Mouse (Mus musculus): ENCODE measurements around the gene Vezt. TPM values are rescaled to one million over a fixed set of nuclear protein-coding genes. Genes with fewer than 3 reads are reported as not detected.

Gene Vezt
- polyA plus RNA-seq, 1 experiment from 2014 or later: 62.5 TPM

- Histone ChIP-seq H3K27me3 (replicated peaks) (no peaks in the 10 kb centered on the region), H3K36me3 (replicated peaks) (no peaks in the 10 kb centered on the region), H3K4me2 (no peak overlapping the region), H3K9me3 (no peaks in the 10 kb centered on the region), H3K9ac (no peak overlapping the region), H3K4me3 (no peak overlapping the region), H3K27ac (no peak overlapping the region), H3K4me1 (no peaks in the 10 kb centered on the region)
- ATAC-seq (replicated peaks): no peak
- 75% methylated on average over 2 of the region's 2 CpGs for WGBS
Observed at GRCm38 (mm10) chr10:93899303-93899702, 136.3 kb downstream of the Vezt start.

GRCm38 (mm10) chr10:93897043-93897646 is 138.5 kb downstream of the Vezt start, which contains the start of gene Metap2:
TSS of gene Metap2 (minus strand) at chr10:93897093.
- no peak within 1 kb of the TSS for H3K9ac ChIP-seq
- no peak for ATAC-seq (replicated peaks)
- no peaks in the 10 kb centered on the region for H3K27me3 ChIP-seq (replicated peaks)
- H3K36me3 ChIP-seq (replicated peaks): no peaks in the 10 kb centered on the region
- no peaks in the 10 kb centered on the region for H3K4me1 ChIP-seq
- no peaks in the 10 kb centered on the region for H3K9me3 ChIP-seq
- no peak within 1 kb of the TSS for H3K4me3 ChIP-seq
- 69% methylated on average over 7 of the region's 7 CpGs for WGBS
- H3K27ac ChIP-seq: no peak within 1 kb of the TSS
- no peak within 1 kb of the TSS for H3K4me2 ChIP-seq

- Histone ChIP-seq H3K27me3 (replicated peaks) (no peaks in the 10 kb centered on the region), H3K36me3 (replicated peaks) (no peaks in the 10 kb centered on the region), H3K4me1 (peaks cover 19% of the 10 kb centered on the region), H3K9me3 (no peaks in the 10 kb centered on the region), H3K4me2 (no peak overlapping the region), H3K27ac (no peak overlapping the region), H3K4me3 (no peak overlapping the region), H3K9ac (no peak overlapping the region)
- WGBS: 90% methylated on average over 4 of the region's 4 CpGs
- no peak for ATAC-seq (replicated peaks)
Observed at GRCm38 (mm10) chr10:93892551-93892950, 143.1 kb downstream of the Vezt start.

- Histone ChIP-seq H3K9me3 (no peaks in the 10 kb centered on the region), H3K27me3 (replicated peaks) (no peaks in the 10 kb centered on the region), H3K4me2 (no peak overlapping the region), H3K36me3 (replicated peaks) (no peaks in the 10 kb centered on the region; the same call in 1 of the 2 replicates), H3K9ac (no peak overlapping the region), H3K4me1 (peaks cover 19% of the 10 kb centered on the region), H3K27ac (no peak overlapping the region), H3K4me3 (no peak overlapping the region)
- 95% methylated on average over 1 of the region's 1 CpGs for WGBS
- no peak for ATAC-seq (replicated peaks)
Observed at GRCm38 (mm10) chr10:93891031-93891430, 144.6 kb downstream of the Vezt start.

- 0 out of 2 replicates have a peak overlapping the region, but pooled peaks have one; percentile 93 for H3K9ac ChIP-seq
Observed at GRCm38 (mm10) chr10:93890565-93890964, 145.1 kb downstream of the Vezt start.

GRCm38 (mm10) chr10:93889976-93890375 is 145.6 kb downstream of the Vezt start:
- H3K9ac ChIP-seq: peak overlapping the region; percentile 93
- H3K27me3 ChIP-seq (replicated peaks): no peaks in the 10 kb centered on the region
- H3K4me2 ChIP-seq: peak overlapping the region; percentile 71
- peak overlapping the region; percentile 93 for H3K27ac ChIP-seq
- H3K4me1 ChIP-seq: peaks cover 19% of the 10 kb centered on the region
- under 1% methylated on average over 22 of the region's 22 CpGs for WGBS
- no peaks in the 10 kb centered on the region; the same call in 1 of the 2 replicates for H3K36me3 ChIP-seq (replicated peaks)
- H3K4me3 ChIP-seq: peak overlapping the region; percentile 97
- ATAC-seq (replicated peaks): no peak; the same call in 1 of the 2 replicates
- H3K9me3 ChIP-seq: no peaks in the 10 kb centered on the region

More at GRCm38 (mm10) chr10:93890565-93890964, 145.1 kb downstream of the Vezt start:
- no peak overlapping the region for H3K27ac ChIP-seq
- peak overlapping the region; percentile 71 for H3K4me2 ChIP-seq
- no peaks in the 10 kb centered on the region; the same call in 1 of the 2 replicates for H3K36me3 ChIP-seq (replicated peaks)
- H3K9me3 ChIP-seq: no peaks in the 10 kb centered on the region
- H3K4me1 ChIP-seq: peaks cover 19% of the 10 kb centered on the region
- ATAC-seq (replicated peaks): no peak
- H3K4me3 ChIP-seq: peak overlapping the region; percentile 97; the same call in 1 of the 2 replicates
- WGBS: 69% methylated on average over 4 of the region's 4 CpGs
- no peaks in the 10 kb centered on the region for H3K27me3 ChIP-seq (replicated peaks)

GRCm38 (mm10) chr10:93889579-93889950 is 146.1 kb downstream of the Vezt start:
- Histone ChIP-seq H3K4me3 (peak overlapping the region; percentile 97), H3K27me3 (replicated peaks) (no peaks in the 10 kb centered on the region), H3K36me3 (replicated peaks) (peaks cover 2% of the 10 kb centered on the region; the same call in 1 of the 2 replicates), H3K9ac (peak overlapping the region; percentile 93), H3K4me1 (peaks cover 19% of the 10 kb centered on the region), H3K4me2 (peak overlapping the region; percentile 71), H3K27ac (peak overlapping the region; percentile 93), H3K9me3 (no peaks in the 10 kb centered on the region)
- ATAC-seq (replicated peaks): peak; percentile 99
- under 1% methylated on average over 27 of the region's 30 CpGs for WGBS

MicroRNAs within 50 kb of the gene (microRNA counts, 519-probe panel; counts per million panel counts)
- microRNA mmu-miR-331-3p (3,421 counts per million, percentile 79 among the panel's probes with 10 or more counts), microRNA mmu-miR-331-5p (1,585 counts per million, percentile 7 among the panel's probes with 10 or more counts)

Small RNA genes within 50 kb of the gene (microRNA-seq; reads per million reads assigned to microRNA genes)
- gene Mir331: 191 reads per million, percentile 60 among the genes with 10 or more reads in this experiment

Other genes with a start within 250 kb of the Vezt start
- gene Usp44, start 204.3 kb downstream of the Vezt start, polyA plus RNA-seq (2015; fragmentation: Nextera tagmentation; extraction: Ambion mirVana): 0.32 and 0.61 TPM in 2 replicates
- gene Metap2, start 138.7 kb downstream of the Vezt start, polyA plus RNA-seq (2015; fragmentation: Nextera tagmentation; extraction: Ambion mirVana): 140 and 157 TPM in 2 replicates
- gene Fgd6, start 184 bp upstream of the Vezt start, polyA plus RNA-seq (2015; fragmentation: Nextera tagmentation; extraction: Ambion mirVana): 2.3 and 2.5 TPM in 2 replicates
- gene Nr2c1, start 112.2 kb upstream of the Vezt start, polyA plus RNA-seq (2015; fragmentation: Nextera tagmentation; extraction: Ambion mirVana): 8.0 and 8.2 TPM in 2 replicates
- 289 and 304 TPM in 2 replicates for gene Ndufa12, start 162.9 kb upstream of the Vezt start, polyA plus RNA-seq (2015; fragmentation: Nextera tagmentation; extraction: Ambion mirVana)

All from midbrain, embryonic 15.5 days (tissue).